Mouse (Mus musculus) lung, postnatal 0 days (tissue): ENCODE results near the gene Tia1.

Experiments used
- CTCF ChIP-seq: IDR thresholded peaks from 2 replicates; pipeline ENCODE4 v1.5.1; 2016; ENCODE audit warnings: antibody characterized with exemption, mild to moderate bottlenecking
- EP300 ChIP-seq: IDR thresholded peaks from 2 replicates; pipeline ENCODE4 v1.6.1; 2016; ENCODE audit warnings: antibody characterized with exemption, mild to moderate bottlenecking, control low read depth

DNA sequence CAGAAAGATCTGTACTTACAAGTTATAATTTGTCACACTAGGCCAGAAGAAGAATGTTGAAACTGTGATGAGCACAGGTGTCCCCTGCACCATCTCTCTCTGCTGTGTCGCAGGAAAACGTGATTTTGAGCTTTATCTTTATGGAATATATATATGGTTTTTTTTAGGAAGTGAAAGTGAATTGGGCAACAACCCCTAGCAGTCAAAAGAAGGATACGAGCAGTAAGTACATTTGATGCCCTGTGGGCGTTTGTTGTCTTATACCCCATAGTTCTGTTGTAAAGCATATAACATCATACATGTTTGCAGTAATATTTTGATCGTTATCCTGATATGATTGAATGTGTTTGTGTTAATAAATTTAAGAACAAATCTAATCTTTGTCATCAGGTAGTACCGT is 14.7 kb downstream of the Tia1 start:
- TF ChIP-seq EP300 (no peak), CTCF (no peak)
